Mouse (Mus musculus) kidney, postnatal 25 days (tissue): ENCODE data around the gene Pja2.
"Not testable (repeated sequence)": the region's sequence is repeated elsewhere in the genome, so short reads cannot be mapped to it uniquely, and the experiment has no call there.

Experiments
- DNase-seq, 2 experiments: peaks; one replicate each; pipeline ENCODE4 v3.0.0; 2021; ENCODE audit warnings: mixed read lengths in 2 of 2

Gene Pja2

DNA sequence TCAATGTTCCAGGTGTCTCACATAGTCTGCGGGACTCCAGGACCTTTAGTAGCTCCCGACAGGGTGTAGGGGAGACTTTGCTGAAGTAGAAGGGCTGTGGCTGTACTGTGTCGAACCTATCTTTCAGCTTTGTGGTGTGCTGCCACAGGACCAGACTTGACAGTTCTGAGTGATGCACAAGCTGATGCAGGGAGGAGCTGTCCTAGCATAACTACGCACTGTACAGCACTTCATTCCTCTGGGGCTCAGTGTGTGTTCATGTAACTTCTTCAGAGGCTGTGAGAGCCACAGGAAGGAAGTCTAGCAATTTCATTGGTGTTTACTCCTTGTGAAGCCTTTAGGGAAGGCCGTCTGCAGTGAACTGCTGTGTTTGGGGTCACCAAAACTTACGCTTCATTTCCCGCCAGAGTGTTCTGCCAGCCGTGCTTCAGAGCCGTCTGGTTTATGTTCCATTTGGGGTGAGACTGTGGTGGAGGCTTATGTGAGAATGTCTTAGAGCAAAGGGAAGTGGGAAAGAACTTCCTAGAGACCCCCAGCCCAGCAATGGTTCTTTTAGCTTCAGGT is 54.0 kb downstream of the Pja2 start:
- DNase-seq = no peak

- DNase-seq = no peak
These were observed 55.0 kb downstream of the Pja2 start for GRCm38 (mm10) chr17:64276666-64277065.

DNA sequence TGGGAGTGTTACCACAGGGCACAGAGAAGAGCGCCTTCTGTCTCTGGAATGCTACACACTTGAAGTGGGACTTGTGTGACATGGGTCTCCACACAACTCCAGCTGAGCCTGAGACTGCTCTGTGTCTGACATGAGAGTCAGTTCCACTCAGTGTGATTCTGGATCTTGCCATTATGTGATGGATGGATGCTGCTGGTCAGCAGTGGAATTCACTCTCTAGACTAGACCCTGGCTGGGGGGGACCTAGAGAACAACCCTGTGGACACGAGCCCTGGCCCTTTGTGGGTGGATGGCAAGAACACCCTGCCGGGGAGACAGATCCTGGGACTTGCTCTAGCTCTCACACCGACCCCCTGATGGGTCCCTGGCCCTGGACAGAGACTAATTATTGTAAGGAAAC is 56.5 kb downstream of the Pja2 start:
- DNase-seq = no peak

DNA sequence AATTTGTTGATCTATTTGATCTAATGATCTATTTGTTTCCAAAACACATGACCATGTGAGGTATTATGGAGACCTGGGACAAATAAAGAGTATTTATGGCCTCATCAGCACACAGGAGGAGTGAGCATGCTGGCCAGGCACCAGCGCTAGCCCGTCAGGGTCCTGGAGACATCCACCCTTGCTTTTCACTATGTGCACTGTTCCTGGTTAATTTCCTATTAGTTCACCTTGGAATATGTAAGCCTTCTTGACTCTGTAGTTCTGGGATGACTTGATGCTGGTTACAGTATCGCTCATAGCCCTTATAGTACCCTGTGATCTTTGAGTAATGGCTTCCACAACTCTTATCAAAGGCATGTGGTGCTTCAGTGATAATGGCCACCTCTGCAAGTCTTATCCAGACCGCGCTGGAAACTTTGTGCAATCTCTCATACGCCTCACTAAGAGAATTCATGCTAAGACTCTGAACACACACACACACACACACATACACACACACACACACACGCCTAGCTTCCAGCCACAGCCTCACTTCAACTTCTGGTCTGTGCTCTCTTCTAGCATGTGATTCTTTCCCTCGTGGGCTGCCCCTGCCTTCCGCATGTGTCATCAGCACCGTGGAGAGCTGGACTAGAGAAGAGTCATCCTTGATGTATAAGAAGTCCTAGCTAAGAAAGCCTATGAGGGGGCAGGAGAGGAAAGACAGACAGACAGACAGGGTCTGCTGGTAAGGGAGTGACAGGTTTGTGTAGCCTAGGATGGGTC is 57.2 kb downstream of the Pja2 start:
- DNase-seq = no peak

DNA sequence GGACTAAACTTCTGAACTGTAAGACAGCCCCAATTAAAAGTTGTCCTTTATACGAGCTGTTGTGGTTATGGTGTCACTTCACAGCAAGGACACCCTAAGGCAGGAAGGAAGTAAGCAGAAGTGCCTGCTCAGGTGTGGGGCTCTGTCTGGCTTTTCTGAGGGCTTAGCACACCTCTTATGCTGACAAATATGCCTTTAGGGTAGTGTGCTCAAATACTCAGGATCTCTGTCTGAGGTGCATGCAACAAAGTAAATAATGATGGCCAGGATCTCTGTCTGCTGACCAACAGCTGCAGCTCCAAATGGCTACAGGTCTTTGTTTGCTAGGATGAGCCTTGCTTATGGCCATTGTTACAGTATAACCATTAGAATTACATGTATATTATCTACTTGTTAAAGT is 71.1 kb downstream of the Pja2 start:
- DNase-seq = no peak

DNA sequence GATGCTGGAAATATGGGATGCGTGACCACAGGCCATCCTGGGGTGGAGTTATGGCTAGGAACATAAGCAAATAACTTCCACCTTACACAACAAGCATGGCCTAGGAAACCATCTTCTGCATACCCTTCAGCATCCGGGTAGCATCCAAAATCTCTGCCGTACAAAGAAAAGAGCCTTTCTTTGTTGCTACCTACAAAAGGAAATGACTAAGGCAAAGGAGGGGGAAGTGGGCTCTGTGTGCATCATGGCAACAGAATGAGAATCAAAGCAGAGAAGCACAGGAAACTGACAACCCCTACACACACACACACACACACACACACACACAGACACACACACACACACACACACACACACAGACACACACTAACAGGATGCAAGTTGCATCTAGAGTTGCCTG is 83.5 kb downstream of the Pja2 start:
- DNase-seq = no peak

DNA sequence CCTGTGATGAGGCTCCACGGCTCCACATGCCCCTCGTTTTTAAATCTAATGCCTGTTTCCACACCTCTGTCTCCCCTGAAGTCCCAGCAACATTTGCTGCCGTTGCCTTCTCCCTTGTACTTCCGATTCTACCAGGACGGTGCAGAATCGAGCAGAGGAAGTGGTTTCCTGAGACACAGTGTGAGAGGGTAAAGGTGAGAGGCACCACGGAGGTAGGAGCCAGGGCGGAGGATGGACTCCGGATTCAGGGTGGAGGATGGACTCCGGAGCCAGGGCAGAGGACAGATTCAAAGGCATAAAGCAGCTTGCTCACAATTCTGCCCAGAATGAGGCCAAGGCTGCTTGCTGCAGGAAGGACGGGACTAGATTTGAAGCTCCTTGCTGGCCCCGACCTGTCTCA is 88.8 kb downstream of the Pja2 start:
- peak; percentile 43 to 80 for DNase-seq

DNA sequence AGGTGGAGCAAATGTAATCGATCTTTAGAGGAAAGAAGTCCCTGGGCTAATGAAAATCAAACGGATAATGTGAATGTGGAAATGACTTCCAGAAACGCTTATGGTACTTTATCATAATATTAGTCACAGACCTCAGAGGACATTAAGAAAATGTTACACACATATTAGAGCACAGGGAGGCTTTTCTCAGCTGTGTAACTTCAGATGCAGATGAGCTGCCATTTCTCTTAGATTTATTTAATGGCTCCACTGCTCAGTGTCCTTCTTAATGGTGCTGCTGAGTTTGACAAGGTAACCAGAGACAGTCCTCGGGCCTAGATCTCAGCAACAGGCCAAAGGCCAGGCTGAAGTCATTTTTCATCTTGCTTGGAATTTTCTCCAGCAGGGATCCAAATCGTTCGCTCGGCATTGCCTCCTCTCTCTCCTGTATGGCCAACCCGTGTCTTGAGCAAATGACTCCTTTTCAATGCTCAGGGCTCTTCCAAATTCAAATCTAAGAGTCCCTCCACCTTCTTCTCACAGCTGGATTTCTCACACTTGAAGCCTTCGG is 89.3 kb downstream of the Pja2 start:
- DNase-seq = no peak

DNA sequence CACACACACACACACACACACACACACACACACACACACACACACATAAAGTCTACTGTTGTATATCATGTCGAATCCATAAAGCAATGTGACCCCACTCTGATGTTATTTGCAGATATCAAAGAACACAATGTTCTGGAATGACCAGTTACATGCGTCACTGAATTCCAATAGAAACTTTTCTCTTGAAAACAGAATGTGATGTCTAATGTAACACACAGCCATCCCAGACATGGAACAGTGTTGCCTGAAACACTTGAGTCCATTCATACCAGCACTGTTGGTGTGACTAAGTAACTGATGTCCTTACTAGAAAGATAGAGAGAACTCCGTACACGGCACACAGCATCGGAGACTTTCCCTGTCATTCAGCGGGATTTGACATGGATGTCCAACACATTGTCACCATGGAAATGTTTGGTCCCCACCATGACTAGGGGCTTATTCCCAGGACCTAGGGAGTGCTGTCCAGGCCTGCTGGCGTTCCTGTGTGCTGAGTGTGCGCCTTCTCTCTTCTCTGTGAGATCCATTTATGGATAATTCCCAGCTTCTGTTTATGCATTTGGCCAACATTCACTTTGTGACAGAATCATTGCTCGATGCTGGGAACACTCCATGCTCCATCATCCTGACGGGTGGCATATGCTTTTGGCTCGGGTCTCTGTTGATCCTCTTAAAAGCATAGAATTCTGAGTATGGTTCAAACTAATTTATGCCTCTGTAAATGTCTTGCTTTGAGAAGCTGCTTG is 90.0 kb downstream of the Pja2 start:
- DNase-seq = no peak

GRCm38 (mm10) chr17:64232134-64232533 is 99.6 kb downstream of the Pja2 start:
- DNase-seq = no peak

- not testable (repeated sequence) for DNase-seq
These were observed 100.1 kb downstream of the Pja2 start for GRCm38 (mm10) chr17:64231637-64232036.

- DNase-seq = no peak
These were observed 100.5 kb downstream of the Pja2 start for GRCm38 (mm10) chr17:64231172-64231571.
